Mouse (Mus musculus) stomach, postnatal 0 days (tissue): Measurements from ENCODE around the gene Cfap157.

Experiments
- CTCF ChIP-seq: IDR thresholded peaks from 2 replicates; pipeline ENCODE4 v1.5.1; 2016; ENCODE audit warnings: antibody characterized with exemption, low read depth, mild to moderate bottlenecking, moderate library complexity
- EP300 ChIP-seq: optimal IDR thresholded peaks from 2 replicates; pipeline ENCODE3; 2016; ENCODE audit warnings: antibody characterized with exemption

- TF ChIP-seq CTCF: no peak
- TF ChIP-seq EP300: no peak
Observed at GRCm38 (mm10) chr2:32788581-32788980, 4.4 kb upstream of the Cfap157 start.
